Mouse (Mus musculus): ENCODE measurements at regions not wholly inside any gene's neighbourhood (a gene's known extent, or its start where the extent isn't known, plus 50 kb on each side); places are given as distances from the start of the nearest gene placed in this dataset.

- TF ChIP-seq CTCF (IDR thresholded peaks at IDR 0.05; ENCODE audit: low read depth), result no peak
- no peak for TF ChIP-seq EP300 (IDR thresholded peaks at IDR 0.05; ENCODE audit: low read depth)
These were observed 106.6 kb upstream of the Nxpe4 start for GRCm38 (mm10) chr9:48055246-48055645.

Data from heart, postnatal 0 days (tissue).